Mouse (Mus musculus) cerebral cortex, adult 2 months (tissue): ENCODE data around the gene St3gal4.

Experiments
- WGBS: fragments of 180-500 bp; shearing (Covaris S2); methylation state at CpG from one replicate; pipeline ENCODE4 v1.1.7; 2018; 5-methylcytosine and 5-hydroxymethylcytosine counted together

St3gal4 gene

GRCm38 (mm10) chr9:35048449-35048848 is 70.6 kb downstream of the St3gal4 start:
- WGBS = 96% methylated on average over 6 of the region's 6 CpGs

- WGBS = 68% methylated on average over 2 of the region's 2 CpGs
These were observed 73.3 kb downstream of the St3gal4 start for GRCm38 (mm10) chr9:35045756-35046155.

GRCm38 (mm10) chr9:35045031-35045531 is 74.0 kb downstream of the St3gal4 start:
- WGBS = 73% methylated on average over 11 of the region's 11 CpGs

- 63% methylated on average over 15 of the region's 15 CpGs for WGBS
These were observed 74.6 kb downstream of the St3gal4 start for GRCm38 (mm10) chr9:35044458-35044857.

GRCm38 (mm10) chr9:35043619-35044018 is 75.4 kb downstream of the St3gal4 start:
- 60% methylated on average over 7 of the region's 7 CpGs for WGBS

- WGBS = 69% methylated on average over 5 of the region's 5 CpGs
These were observed 77.6 kb downstream of the St3gal4 start for GRCm38 (mm10) chr9:35041493-35041892.

GRCm38 (mm10) chr9:35039846-35040245 is 79.2 kb downstream of the St3gal4 start:
- 62% methylated on average over 5 of the region's 5 CpGs for WGBS

GRCm38 (mm10) chr9:35038922-35039586 is 80.0 kb downstream of the St3gal4 start:
- 51% methylated on average over 7 of the region's 7 CpGs for WGBS

GRCm38 (mm10) chr9:35035074-35035473 is 84.0 kb downstream of the St3gal4 start:
- WGBS = 67% methylated on average over 14 of the region's 14 CpGs

GRCm38 (mm10) chr9:35032457-35032856 is 86.6 kb downstream of the St3gal4 start:
- 75% methylated on average over 6 of the region's 6 CpGs for WGBS

- WGBS = 58% methylated on average over 5 of the region's 5 CpGs
These were observed 88.2 kb downstream of the St3gal4 start for GRCm38 (mm10) chr9:35030823-35031222.

GRCm38 (mm10) chr9:35027382-35027997 is 91.6 kb downstream of the St3gal4 start:
- WGBS = 83% methylated on average over 6 of the region's 6 CpGs

- 51% methylated on average over 6 of the region's 6 CpGs for WGBS
These were observed 92.2 kb downstream of the St3gal4 start for GRCm38 (mm10) chr9:35026897-35027311.

GRCm38 (mm10) chr9:35026311-35026710 is 92.8 kb downstream of the St3gal4 start:
- 83% methylated on average over 6 of the region's 6 CpGs for WGBS

GRCm38 (mm10) chr9:35024591-35025496 is 94.2 kb downstream of the St3gal4 start:
- WGBS = 42% methylated on average over 23 of the region's 25 CpGs

GRCm38 (mm10) chr9:35021744-35022143 is 97.3 kb downstream of the St3gal4 start:
- WGBS = 78% methylated on average over 1 of the region's 1 CpGs

GRCm38 (mm10) chr9:35020015-35020653 is 98.9 kb downstream of the St3gal4 start:
- WGBS = 59% methylated on average over 11 of the region's 11 CpGs

- WGBS = 4% methylated on average over 3 of the region's 3 CpGs
These were observed 99.7 kb downstream of the St3gal4 start for GRCm38 (mm10) chr9:35019372-35019771.

GRCm38 (mm10) chr9:35018056-35018455 is 101.0 kb downstream of the St3gal4 start:
- 25% methylated on average over 5 of the region's 5 CpGs for WGBS

GRCm38 (mm10) chr9:35017563-35017962 is 101.5 kb downstream of the St3gal4 start:
- 9% methylated on average over 13 of the region's 13 CpGs for WGBS

- 58% methylated on average over 4 of the region's 4 CpGs for WGBS
These were observed 102.3 kb downstream of the St3gal4 start for GRCm38 (mm10) chr9:35016762-35017161.
